Mouse (Mus musculus) frontal cortex, adult 2 months (tissue): ENCODE results near the gene Oaz2. TPM values are rescaled to one million over a fixed set of nuclear protein-coding genes. Genes with fewer than 3 reads are reported as not detected.
A peak's percentile ranks its signal among the peaks of the same experiment; 100 is the strongest.
"Not testable (repeated sequence)": the region's sequence is repeated elsewhere in the genome, so short reads cannot be mapped to it uniquely, and the experiment has no call there.

Experiments used
- DNase-seq, 2 experiments: peaks; one replicate each; pipeline ENCODE4 v3.0.0; 2022; ENCODE audit warnings: low spot score in 1 of 2; ENCODE audit errors: extremely low spot score in 1 of 2
- polyA plus RNA-seq: library from polyadenylated mRNA; depleted of rRNA; stranded (reverse); fragments of >200 nt; gene quantifications from 2 replicates; pipeline ENCODE4 v1.2.3, GENCODE M21; 2012

The Oaz2 gene
- polyA plus RNA-seq, 1 experiment = 229 TPM

GRCm38 (mm10) chr9:65649997-65650396 is 17.8 kb upstream of the Oaz2 start:
- DNase-seq = no peak

GRCm38 (mm10) chr9:65651957-65652356 is 15.8 kb upstream of the Oaz2 start:
- not testable (repeated sequence) for DNase-seq

- no peak for DNase-seq
These were observed 14.1 kb upstream of the Oaz2 start for GRCm38 (mm10) chr9:65653741-65654140.

- DNase-seq = no peak
These were observed 13.0 kb upstream of the Oaz2 start for GRCm38 (mm10) chr9:65654700-65655237.

GRCm38 (mm10) chr9:65655540-65655939 is 12.3 kb upstream of the Oaz2 start:
- no peak for DNase-seq

- no peak for DNase-seq
These were observed 10.6 kb upstream of the Oaz2 start for GRCm38 (mm10) chr9:65657218-65657617.

GRCm38 (mm10) chr9:65661029-65661428 is 6.8 kb upstream of the Oaz2 start:
- no peak for DNase-seq

GRCm38 (mm10) chr9:65661493-65661892 is 6.3 kb upstream of the Oaz2 start:
- DNase-seq = no peak

GRCm38 (mm10) chr9:65664163-65664562 is 3.6 kb upstream of the Oaz2 start:
- DNase-seq = peak in 1 of 2 experiments; percentile 80

GRCm38 (mm10) chr9:65666042-65666441 is 1.8 kb upstream of the Oaz2 start:
- DNase-seq = peak in 1 of 2 experiments; percentile 68

GRCm38 (mm10) chr9:65671431-65671931 is 3.7 kb downstream of the Oaz2 start:
- no peak for DNase-seq

- DNase-seq = no peak
These were observed 5.2 kb downstream of the Oaz2 start for GRCm38 (mm10) chr9:65672996-65673395.

GRCm38 (mm10) chr9:65675461-65676357 is 7.9 kb downstream of the Oaz2 start:
- DNase-seq = no peak

GRCm38 (mm10) chr9:65676358-65677118 is 8.7 kb downstream of the Oaz2 start:
- peak; percentile 91 to 97 for DNase-seq

GRCm38 (mm10) chr9:65677119-65677462 is 9.3 kb downstream of the Oaz2 start:
- no peak for DNase-seq

- peak in 1 of 2 experiments; percentile 50 for DNase-seq
These were observed 11.5 kb downstream of the Oaz2 start for GRCm38 (mm10) chr9:65679181-65679761.

GRCm38 (mm10) chr9:65680938-65681633 is 13.3 kb downstream of the Oaz2 start:
- DNase-seq = no peak

GRCm38 (mm10) chr9:65681634-65681940 is 13.8 kb downstream of the Oaz2 start:
- DNase-seq = peak in 1 of 2 experiments; percentile 48

GRCm38 (mm10) chr9:65682183-65682582 is 14.4 kb downstream of the Oaz2 start:
- no peak for DNase-seq

- peak in 1 of 2 experiments; percentile 68 for DNase-seq
These were observed 15.2 kb downstream of the Oaz2 start for GRCm38 (mm10) chr9:65682994-65683393.
